Mouse (Mus musculus): ENCODE results near the gene Unc93b1. TPM values are rescaled to one million over a fixed set of nuclear protein-coding genes. Genes with fewer than 3 reads are reported as not detected.

The Unc93b1 gene
- polyA plus RNA-seq, 1 experiment from 2014 or later, result 12.4 TPM

- Histone ChIP-seq H3K9me3 (ENCODE audit: control insufficient read depth, low read length) (no peaks in the 10 kb centered on the region), H3K4me2 (replicated peaks; ENCODE audit: low read depth, low read length) (no peak overlapping the region), H3K27me3 (ENCODE audit: control insufficient read depth, insufficient read depth, low read length) (no peaks in the 10 kb centered on the region), H3K4me3 (ENCODE audit: low read length) (no peak overlapping the region), H3K4me1 (ENCODE audit: control insufficient read depth, insufficient read depth, low read length) (peaks cover 27% of the 10 kb centered on the region), H3K27ac (ENCODE audit: low read depth, low read length) (no peak overlapping the region), H3K9ac (ENCODE audit: low read depth, low read length) (no peak overlapping the region), H3K36me3 (ENCODE audit: control insufficient read depth, insufficient read depth, low read length) (no peaks in the 10 kb centered on the region)
- ATAC-seq (ENCODE audit: low FRiP score, low TSS enrichment), result no peak
- WGBS, result 26% methylated on average over 6 of the region's 6 CpGs
Measured at GRCm38 (mm10) chr19:3994932-3995331, 59.9 kb downstream of the Unc93b1 start.

GRCm38 (mm10) chr19:3995505-3995904 lies 60.5 kb downstream of the Unc93b1 start:
- 62% methylated on average over 3 of the region's 3 CpGs for WGBS
- H3K27me3 ChIP-seq (ENCODE audit: control insufficient read depth, insufficient read depth, low read length), result no peaks in the 10 kb centered on the region
- H3K4me1 ChIP-seq (ENCODE audit: control insufficient read depth, insufficient read depth, low read length), result peaks cover 27% of the 10 kb centered on the region
- no peaks in the 10 kb centered on the region for H3K9me3 ChIP-seq (ENCODE audit: control insufficient read depth, low read length)
- H3K9ac ChIP-seq (ENCODE audit: low read depth, low read length), result no peak overlapping the region
- H3K36me3 ChIP-seq (ENCODE audit: control insufficient read depth, insufficient read depth, low read length), result no peaks in the 10 kb centered on the region
- H3K4me3 ChIP-seq (ENCODE audit: low read length), result no peak overlapping the region
- no peak for ATAC-seq (ENCODE audit: low FRiP score, low TSS enrichment)
- H3K4me2 ChIP-seq (replicated peaks; ENCODE audit: low read depth, low read length), result no peak overlapping the region
- H3K27ac ChIP-seq (ENCODE audit: low read depth, low read length), result no peak overlapping the region

DNA sequence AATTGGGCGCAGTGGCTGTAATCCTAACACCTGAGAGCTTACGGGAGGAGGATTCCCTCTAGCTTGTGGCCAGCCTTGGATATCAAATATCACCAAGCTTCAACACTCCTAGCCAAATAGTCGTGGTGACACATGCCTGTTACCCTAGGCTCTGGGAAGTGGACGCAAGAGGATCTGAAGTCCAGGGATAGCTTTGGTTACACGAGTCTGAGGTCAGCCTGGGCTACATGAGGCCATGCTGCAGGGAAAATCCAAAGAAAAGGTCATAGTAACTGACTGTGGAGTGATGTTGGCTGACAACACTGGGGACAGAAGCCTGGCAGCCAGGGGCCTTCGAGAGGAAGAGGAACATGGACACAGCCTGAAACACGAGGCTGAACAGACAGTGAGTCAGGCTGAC lies 61.1 kb downstream of the Unc93b1 start:
- ATAC-seq (ENCODE audit: low FRiP score, low TSS enrichment), result no peak
- Histone ChIP-seq H3K4me3 (ENCODE audit: low read length) (no peak overlapping the region), H3K27ac (ENCODE audit: low read depth, low read length) (no peak overlapping the region), H3K27me3 (ENCODE audit: control insufficient read depth, insufficient read depth, low read length) (no peaks in the 10 kb centered on the region), H3K9ac (ENCODE audit: low read depth, low read length) (no peak overlapping the region), H3K9me3 (ENCODE audit: control insufficient read depth, low read length) (no peaks in the 10 kb centered on the region), H3K36me3 (ENCODE audit: control insufficient read depth, insufficient read depth, low read length) (no peaks in the 10 kb centered on the region), H3K4me1 (ENCODE audit: control insufficient read depth, insufficient read depth, low read length) (peaks cover 31% of the 10 kb centered on the region), H3K4me2 (replicated peaks; ENCODE audit: low read depth, low read length) (no peak overlapping the region)
- 38% methylated on average over 7 of the region's 7 CpGs for whole genome bisulfite sequencing

DNA sequence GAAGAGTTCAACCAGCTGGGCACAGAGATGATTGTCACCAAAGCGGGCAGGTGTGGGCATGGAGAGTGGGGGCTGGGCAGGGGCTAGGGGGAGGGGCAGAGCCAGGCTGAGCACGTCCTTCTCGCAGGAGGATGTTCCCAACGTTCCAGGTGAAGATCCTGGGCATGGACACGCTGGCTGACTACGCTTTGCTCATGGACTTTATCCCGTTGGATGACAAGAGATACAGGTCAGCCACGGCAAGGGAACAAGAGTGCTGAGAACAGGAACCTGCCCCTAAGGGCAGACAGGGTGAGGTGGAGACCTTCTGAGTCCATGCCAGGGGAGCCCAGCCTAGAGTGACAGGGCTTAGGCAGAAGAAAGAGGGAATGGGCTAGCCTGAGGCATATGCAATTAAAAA lies 61.8 kb downstream of the Unc93b1 start:
- no peaks in the 10 kb centered on the region for H3K27me3 ChIP-seq (ENCODE audit: control insufficient read depth, insufficient read depth, low read length)
- H3K4me2 ChIP-seq (replicated peaks; ENCODE audit: low read depth, low read length), result no peak overlapping the region
- no peak for ATAC-seq (ENCODE audit: low FRiP score, low TSS enrichment)
- WGBS, result 82% methylated on average over 8 of the region's 8 CpGs
- H3K4me3 ChIP-seq (ENCODE audit: low read length), result no peak overlapping the region
- H3K9ac ChIP-seq (ENCODE audit: low read depth, low read length), result no peak overlapping the region
- H3K4me1 ChIP-seq (ENCODE audit: control insufficient read depth, insufficient read depth, low read length), result peaks cover 37% of the 10 kb centered on the region
- H3K36me3 ChIP-seq (ENCODE audit: control insufficient read depth, insufficient read depth, low read length), result no peaks in the 10 kb centered on the region
- H3K27ac ChIP-seq (ENCODE audit: low read depth, low read length), result no peak overlapping the region
- no peaks in the 10 kb centered on the region for H3K9me3 ChIP-seq (ENCODE audit: control insufficient read depth, low read length)

DNA sequence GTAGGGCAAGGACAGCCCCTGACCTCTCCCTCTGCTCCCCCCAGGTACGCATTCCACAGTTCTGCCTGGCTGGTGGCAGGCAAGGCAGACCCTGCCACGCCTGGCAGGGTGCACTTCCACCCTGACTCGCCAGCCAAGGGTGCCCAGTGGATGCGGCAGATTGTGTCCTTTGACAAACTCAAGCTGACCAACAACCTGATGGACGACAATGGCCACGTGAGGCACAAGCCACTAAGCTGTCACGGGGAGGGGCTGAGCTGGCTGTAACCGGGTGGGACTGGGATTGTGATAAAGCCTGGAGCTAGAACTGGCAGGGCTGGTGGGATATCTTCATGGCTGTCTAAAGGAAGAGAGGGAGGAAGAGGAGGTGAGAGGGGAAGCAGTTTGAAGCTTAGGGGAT lies 62.2 kb downstream of the Unc93b1 start:
- no peak overlapping the region for H3K27ac ChIP-seq (ENCODE audit: low read depth, low read length)
- peaks cover 37% of the 10 kb centered on the region for H3K4me1 ChIP-seq (ENCODE audit: control insufficient read depth, insufficient read depth, low read length)
- H3K4me3 ChIP-seq (ENCODE audit: low read length), result no peak overlapping the region
- no peak for ATAC-seq (ENCODE audit: low FRiP score, low TSS enrichment)
- WGBS, result 53% methylated on average over 8 of the region's 8 CpGs
- H3K4me2 ChIP-seq (replicated peaks; ENCODE audit: low read depth, low read length), result no peak overlapping the region
- no peaks in the 10 kb centered on the region for H3K9me3 ChIP-seq (ENCODE audit: control insufficient read depth, low read length)
- no peaks in the 10 kb centered on the region for H3K27me3 ChIP-seq (ENCODE audit: control insufficient read depth, insufficient read depth, low read length)
- no peak overlapping the region for H3K9ac ChIP-seq (ENCODE audit: low read depth, low read length)
- H3K36me3 ChIP-seq (ENCODE audit: control insufficient read depth, insufficient read depth, low read length), result no peaks in the 10 kb centered on the region

DNA sequence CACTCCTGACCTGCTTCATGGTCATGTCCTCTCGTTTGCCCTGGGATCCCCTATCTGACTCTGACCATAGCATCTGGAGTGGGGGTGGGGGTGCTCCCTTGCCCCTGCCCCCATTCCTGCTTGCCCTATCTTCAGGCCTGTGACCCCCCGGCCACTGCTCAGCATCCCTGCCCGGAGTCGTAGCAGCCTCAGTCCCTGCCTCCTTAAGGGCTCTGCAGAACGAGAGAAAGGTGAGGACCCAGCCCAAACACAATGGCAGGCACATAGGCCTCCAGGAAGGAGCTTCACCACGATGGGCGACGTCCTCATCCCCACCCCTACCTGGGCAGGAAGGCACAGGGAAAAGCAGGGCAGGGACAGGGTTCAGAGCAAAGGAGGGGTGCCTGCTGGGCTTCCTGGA lies 63.3 kb downstream of the Unc93b1 start:
- 71% methylated on average over 8 of the region's 8 CpGs for WGBS

More for the DNA sequence above, 63.3 kb downstream of the Unc93b1 start:
- Histone ChIP-seq H3K9ac (ENCODE audit: low read depth, low read length) (no peak overlapping the region), H3K9me3 (ENCODE audit: control insufficient read depth, low read length) (no peaks in the 10 kb centered on the region), H3K27ac (ENCODE audit: low read depth, low read length) (no peak overlapping the region), H3K27me3 (ENCODE audit: control insufficient read depth, insufficient read depth, low read length) (no peaks in the 10 kb centered on the region), H3K4me1 (ENCODE audit: control insufficient read depth, insufficient read depth, low read length) (peaks cover 37% of the 10 kb centered on the region), H3K36me3 (ENCODE audit: control insufficient read depth, insufficient read depth, low read length) (no peaks in the 10 kb centered on the region), H3K4me3 (ENCODE audit: low read length) (no peak overlapping the region), H3K4me2 (replicated peaks; ENCODE audit: low read depth, low read length) (no peak overlapping the region)
- ATAC-seq (ENCODE audit: low FRiP score, low TSS enrichment), result no peak

Other genes starting within 250 kb of the Unc93b1 start
- 7.7 and 10.1 TPM in 2 replicates for gene Lrp5, start 248.6 kb upstream of the Unc93b1 start, polyA plus RNA-seq (2014; fragmentation: Nextera tagmentation; extraction: Ambion mirVana)
- gene 1810055G02Rik, start 226.9 kb upstream of the Unc93b1 start, polyA plus RNA-seq (2014; fragmentation: Nextera tagmentation; extraction: Ambion mirVana), result 33.7 and 38.6 TPM in 2 replicates
- 20.2 and 41.7 TPM in 2 replicates for gene Kmt5b, start 167.8 kb upstream of the Unc93b1 start, polyA plus RNA-seq (2014; fragmentation: Nextera tagmentation; extraction: Ambion mirVana)
- gene Chka, start 83.4 kb upstream of the Unc93b1 start, polyA plus RNA-seq (2014; fragmentation: Nextera tagmentation; extraction: Ambion mirVana), result 46.8 and 62.6 TPM in 2 replicates
- 26.2 and 35.0 TPM in 2 replicates for gene Tcirg1, start 28.1 kb upstream of the Unc93b1 start, polyA plus RNA-seq (2014; fragmentation: Nextera tagmentation; extraction: Ambion mirVana)
- 397 and 412 TPM in 2 replicates for gene Ndufs8, start 22.4 kb upstream of the Unc93b1 start, polyA plus RNA-seq (2014; fragmentation: Nextera tagmentation; extraction: Ambion mirVana)
- 2.8 and 3.0 TPM in 2 replicates for gene Aldh3b1, start 5.4 kb upstream of the Unc93b1 start, polyA plus RNA-seq (2014; fragmentation: Nextera tagmentation; extraction: Ambion mirVana)
- gene Aldh3b3, start 23.5 kb downstream of the Unc93b1 start, polyA plus RNA-seq (2014; fragmentation: Nextera tagmentation; extraction: Ambion mirVana), result not detected in 2 replicates
- 1.3 and 1.6 TPM in 2 replicates for gene Aldh3b2, start 37.1 kb downstream of the Unc93b1 start, polyA plus RNA-seq (2014; fragmentation: Nextera tagmentation; extraction: Ambion mirVana)
- 22.4 and 26.3 TPM in 2 replicates for gene Acy3, start 51.4 kb downstream of the Unc93b1 start, polyA plus RNA-seq (2014; fragmentation: Nextera tagmentation; extraction: Ambion mirVana)
- gene Tbx10, start 57.6 kb downstream of the Unc93b1 start, polyA plus RNA-seq (2014; fragmentation: Nextera tagmentation; extraction: Ambion mirVana), result 0.74 and 1.1 TPM in 2 replicates
- 37.6 and 38.5 TPM in 2 replicates for gene Nudt8, start 65.4 kb downstream of the Unc93b1 start, polyA plus RNA-seq (2014; fragmentation: Nextera tagmentation; extraction: Ambion mirVana)
- gene Gm49405, start 65.4 kb downstream of the Unc93b1 start, polyA plus RNA-seq (2014; fragmentation: Nextera tagmentation; extraction: Ambion mirVana), result 2.5 and 2.7 TPM in 2 replicates
- gene Doc2g, start 68.1 kb downstream of the Unc93b1 start, polyA plus RNA-seq (2014; fragmentation: Nextera tagmentation; extraction: Ambion mirVana), result 4.5 and 5.8 TPM in 2 replicates
- 214 and 223 TPM in 2 replicates for gene Ndufv1, start 77.6 kb downstream of the Unc93b1 start, polyA plus RNA-seq (2014; fragmentation: Nextera tagmentation; extraction: Ambion mirVana)
- gene Gstp1, start 102.8 kb downstream of the Unc93b1 start, polyA plus RNA-seq (2014; fragmentation: Nextera tagmentation; extraction: Ambion mirVana), result 518 and 527 TPM in 2 replicates
- gene Gstp2, start 110.8 kb downstream of the Unc93b1 start, polyA plus RNA-seq (2014; fragmentation: Nextera tagmentation; extraction: Ambion mirVana), result 1.4 and 5.3 TPM in 2 replicates
- 0.34 TPM in 1 of 2 replicates, not detected in the other for gene Gstp3, start 124.4 kb downstream of the Unc93b1 start, polyA plus RNA-seq (2014; fragmentation: Nextera tagmentation; extraction: Ambion mirVana)
- gene Cabp2, start 146.4 kb downstream of the Unc93b1 start, polyA plus RNA-seq (2014; fragmentation: Nextera tagmentation; extraction: Ambion mirVana), result not detected in 2 replicates
- gene Cdk2ap2, start 162.0 kb downstream of the Unc93b1 start, polyA plus RNA-seq (2014; fragmentation: Nextera tagmentation; extraction: Ambion mirVana), result 116 and 121 TPM in 2 replicates
- 14.0 and 15.8 TPM in 2 replicates for gene Pitpnm1, start 164.8 kb downstream of the Unc93b1 start, polyA plus RNA-seq (2014; fragmentation: Nextera tagmentation; extraction: Ambion mirVana)
- gene Aip, start 190.7 kb downstream of the Unc93b1 start, polyA plus RNA-seq (2014; fragmentation: Nextera tagmentation; extraction: Ambion mirVana), result 92.0 and 97.5 TPM in 2 replicates
- not detected in 2 replicates for gene Gpr152, start 204.6 kb downstream of the Unc93b1 start, polyA plus RNA-seq (2014; fragmentation: Nextera tagmentation; extraction: Ambion mirVana)
- 0.06 and 0.09 TPM in 2 replicates for gene Cabp4, start 208.8 kb downstream of the Unc93b1 start, polyA plus RNA-seq (2014; fragmentation: Nextera tagmentation; extraction: Ambion mirVana)
- gene Coro1b, start 213.4 kb downstream of the Unc93b1 start, polyA plus RNA-seq (2014; fragmentation: Nextera tagmentation; extraction: Ambion mirVana), result 132 and 156 TPM in 2 replicates
- 0.57 and 0.80 TPM in 2 replicates for gene Ptprcap, start 218.4 kb downstream of the Unc93b1 start, polyA plus RNA-seq (2014; fragmentation: Nextera tagmentation; extraction: Ambion mirVana)
- gene Rps6kb2, start 228.2 kb downstream of the Unc93b1 start, polyA plus RNA-seq (2014; fragmentation: Nextera tagmentation; extraction: Ambion mirVana), result 33.4 and 42.0 TPM in 2 replicates
- 1.7 and 1.9 TPM in 2 replicates for gene Carns1, start 240.3 kb downstream of the Unc93b1 start, polyA plus RNA-seq (2014; fragmentation: Nextera tagmentation; extraction: Ambion mirVana)

Data from kidney, embryonic 14.5 days (tissue).